Mouse (Mus musculus) testis, adult 2 months (tissue): Measurements from ENCODE around the gene Cpd.
"Not testable (repeated sequence)": the region's sequence is repeated elsewhere in the genome, so short reads cannot be mapped to it uniquely, and the experiment has no call there.

Source experiments
- CTCF ChIP-seq: fragments of 200-500 bp; IDR thresholded peaks from 2 replicates; pipeline ENCODE4 v1.5.1; 2012; ENCODE audit warnings: low read depth, mild to moderate bottlenecking, inconsistent platforms, low read length, moderate library complexity; ENCODE audit not compliant: control insufficient read depth, insufficient read depth, insufficient replicate concordance
- POLR2A ChIP-seq: fragments of 200-500 bp; IDR thresholded peaks from 2 replicates; pipeline ENCODE4 v1.6.1; 2012; ENCODE audit warnings: low read depth, mild to moderate bottlenecking, inconsistent platforms, low read length, moderate library complexity; ENCODE audit not compliant: control insufficient read depth

DNA sequence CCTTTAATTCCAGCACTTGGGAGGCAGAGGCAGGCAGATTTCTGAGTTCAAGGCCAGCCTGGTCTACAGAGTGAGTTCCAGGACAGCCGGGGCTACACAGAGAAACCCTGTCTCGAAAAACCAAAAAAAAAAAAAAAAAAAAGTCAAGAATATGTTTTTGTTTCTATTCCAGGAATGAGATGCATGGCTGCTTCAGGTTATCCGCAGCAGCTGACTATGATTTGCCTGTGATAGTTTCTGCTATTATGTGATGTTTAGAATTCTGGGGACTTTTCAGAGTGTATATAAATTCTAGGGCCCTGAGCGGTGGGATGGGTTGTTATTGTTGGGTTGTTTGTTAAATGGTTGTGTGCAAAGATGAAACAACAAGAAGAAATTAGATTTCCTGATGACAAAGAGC, 41.7 kb downstream of the Cpd start:
- not testable (repeated sequence) for TF ChIP-seq CTCF, POLR2A
